Comparison of ENCODE assay signal across 8 mouse cellular contexts in the genomic region with DNA sequence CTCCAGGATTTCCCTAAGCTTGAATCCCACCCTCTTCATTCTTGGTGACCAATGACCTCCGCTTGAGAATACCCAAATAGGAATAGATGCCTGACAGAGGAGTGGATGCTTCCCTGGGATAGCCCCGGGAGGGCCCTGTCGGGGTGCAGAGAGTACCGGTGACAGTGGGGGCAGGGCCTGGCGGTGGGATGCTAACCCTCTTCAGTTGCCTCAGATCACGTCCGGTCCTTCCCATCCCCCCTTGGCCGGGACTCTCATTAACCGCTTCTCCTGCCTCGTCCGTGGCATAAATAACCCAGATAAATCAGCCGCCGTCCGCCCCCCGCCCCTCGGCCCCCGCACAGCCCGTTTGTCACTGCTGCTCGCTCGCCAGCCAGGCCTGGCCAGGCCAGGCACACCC. TPM values are rescaled to one million over a fixed set of nuclear protein-coding genes. Genes with fewer than 3 reads are reported as not detected.
DNase-seq lines count a peak whose midpoint lies in the region; ATAC-seq lines count a peak whose summit lies in the region.
"Had no signal": no experiment of that assay in that cellular context is flagged by ENCODE, and none has a peak within 500 bp of the region (broad histone marks: within the 10 kb centered on the region; RNA-seq: fewer than 3 reads in every experiment).

No protein-coding gene starts in this region.

- H3K27me3 ChIP-seq in embryonic facial prominence, embryonic 13.5 days: peaks cover 77% of the 10 kb centered on the region
- H3K27me3 ChIP-seq in limb, embryonic 11.5 days (ENCODE audit: control insufficient read depth, insufficient read depth, low read length): peaks cover 47% of the 10 kb centered on the region
- H3K27me3 ChIP-seq in neural tube, embryonic 14.5 days (ENCODE audit: control insufficient read depth, insufficient read depth, low read length): peaks cover 4% of the 10 kb centered on the region

- H3K4me3 ChIP-seq in embryonic facial prominence, embryonic 13.5 days: no peak overlapping the region
- no peak overlapping the region for H3K4me3 ChIP-seq in limb, embryonic 11.5 days (ENCODE audit: low read depth, low read length)
- no peak overlapping the region for H3K4me3 ChIP-seq in neural tube, embryonic 14.5 days (ENCODE audit: low read depth, low read length)

- peaks cover 84% of the 10 kb centered on the region for H3K4me1 ChIP-seq in embryonic facial prominence, embryonic 13.5 days
- peaks cover 75% of the 10 kb centered on the region for H3K4me1 ChIP-seq in limb, embryonic 11.5 days (ENCODE audit: control insufficient read depth, insufficient read depth, low read length)
- H3K4me1 ChIP-seq in neural tube, embryonic 14.5 days (ENCODE audit: control insufficient read depth, insufficient read depth, low read length): peaks cover 88% of the 10 kb centered on the region

- H3K9me3 ChIP-seq in embryonic facial prominence, embryonic 13.5 days: no peaks in the 10 kb centered on the region
- no peaks in the 10 kb centered on the region for H3K9me3 ChIP-seq in limb, embryonic 11.5 days (ENCODE audit: control insufficient read depth, low read length)
- H3K9me3 ChIP-seq in neural tube, embryonic 14.5 days (ENCODE audit: control insufficient read depth, low read length): no peaks in the 10 kb centered on the region

- H3K27ac ChIP-seq in embryonic facial prominence, embryonic 13.5 days: no peak overlapping the region
- no peak overlapping the region for H3K27ac ChIP-seq in limb, embryonic 11.5 days (replicated peaks; ENCODE audit: low read depth, low read length)
- peak overlapping the region; percentile 74 for H3K27ac ChIP-seq in neural tube, embryonic 14.5 days (ENCODE audit: low read depth, low read length)

- no peak overlapping the region for H3K9ac ChIP-seq in embryonic facial prominence, embryonic 13.5 days
- H3K9ac ChIP-seq in limb, embryonic 11.5 days (ENCODE audit: low read length): no peak overlapping the region
- no peak overlapping the region for H3K9ac ChIP-seq in neural tube, embryonic 14.5 days (replicated peaks; ENCODE audit: low read depth, low read length)

- H3K4me2 ChIP-seq in embryonic facial prominence, embryonic 13.5 days: peak overlapping the region; percentile 44; the same call in 1 of the 2 replicates
- peak overlapping the region; percentile 27; the same call in 1 of the 2 replicates for H3K4me2 ChIP-seq in limb, embryonic 11.5 days (ENCODE audit: low read depth, severe bottlenecking)
- peak overlapping the region; percentile 32; the same call in 1 of the 2 replicates for H3K4me2 ChIP-seq in neural tube, embryonic 14.5 days (ENCODE audit: low read depth, low read length)

- peaks cover 9% of the 10 kb centered on the region for H3K36me3 ChIP-seq in embryonic facial prominence, embryonic 13.5 days
- 0 out of 2 replicates have a peak, but pooled peaks cover 2% of the 10 kb centered on the region for H3K36me3 ChIP-seq in limb, embryonic 11.5 days (ENCODE audit: control insufficient read depth, insufficient read depth, low read length)
- H3K36me3 ChIP-seq in neural tube, embryonic 14.5 days (ENCODE audit: control insufficient read depth, insufficient read depth, low read length): no peaks in the 10 kb centered on the region

- intact Hi-C loops in gastrocnemius, postnatal 36 days (cut with DNase I): loop anchor here (1.0 kb wide), 1 partner anchor 20 kb away; no protein-coding TSS in a partner anchor

- no peak for ATAC-seq in embryonic facial prominence, embryonic 13.5 days (ENCODE audit: insufficient number of reproducible peaks, insufficient read depth, low FRiP score, low TSS enrichment, low read depth)
- no peak for ATAC-seq in limb, embryonic 11.5 days (ENCODE audit: insufficient number of reproducible peaks, low FRiP score, low TSS enrichment, low read depth)
- ATAC-seq in neural tube, embryonic 14.5 days (ENCODE audit: low read depth): no peak
- ATAC-seq in megakaryocyte-erythroid progenitor cell, adult 5-6 weeks (replicated peaks; ENCODE audit: low FRiP score, low TSS enrichment, poor library complexity, severe bottlenecking): no peak

- WGBS in embryonic facial prominence, embryonic 13.5 days: 9% methylated on average over 20 of the region's 20 CpGs
- WGBS in limb, embryonic 11.5 days: 1% methylated on average over 18 of the region's 20 CpGs
- 2% methylated on average over 20 of the region's 20 CpGs for WGBS in neural tube, embryonic 14.5 days

- DNase-seq in kidney, postnatal 10 days: peak; percentile 62
- no peak for DNase-seq in kidney, adult 9 months
- DNase-seq in limb, embryonic 11.5 days (ENCODE audit: low spot score): no peak
- no peak for DNase-seq in gastrocnemius, postnatal 36 days
- DNase-seq: thymus, postnatal 36 days had no signal

RNA-seq across cellular contexts. Expression of a gene that starts 3.6 kb away (rescaled TPM):
- 0.30 and 0.45 TPM in 2 replicates for polyA plus RNA-seq in embryonic facial prominence, embryonic 13.5 days (2015; fragmentation: Nextera tagmentation; extraction: Ambion mirVana)
- 0.07 and 0.13 TPM in 2 replicates for polyA plus RNA-seq in limb, embryonic 11.5 days (2014; fragmentation: Nextera tagmentation; extraction: Ambion mirVana)
- polyA plus RNA-seq in neural tube, embryonic 14.5 days (2014; fragmentation: Nextera tagmentation; extraction: Ambion mirVana): 4.7 and 6.9 TPM in 2 replicates
- not detected for total RNA-seq in gastrocnemius, postnatal 36 days (2021)
- total RNA-seq in megakaryocyte-erythroid progenitor cell, adult 5-6 weeks (2014; fragmentation: Nextera tagmentation): not detected in 2 replicates
- not detected in 2 replicates for total RNA-seq in megakaryocyte-erythroid progenitor cell, adult 5-6 weeks (2017)

RNA-seq across cellular contexts. Expression of a gene that starts 10.9 kb away (rescaled TPM):
- 74.2 and 83.0 TPM in 2 replicates for polyA plus RNA-seq in embryonic facial prominence, embryonic 13.5 days (2015; fragmentation: Nextera tagmentation; extraction: Ambion mirVana)
- 44.9 and 49.9 TPM in 2 replicates for polyA plus RNA-seq in limb, embryonic 11.5 days (2014; fragmentation: Nextera tagmentation; extraction: Ambion mirVana)
- 58.6 and 64.5 TPM in 2 replicates for polyA plus RNA-seq in neural tube, embryonic 14.5 days (2014; fragmentation: Nextera tagmentation; extraction: Ambion mirVana)
- 10 to 100 TPM; 35.4 to 35.5 TPM for total RNA-seq in gastrocnemius, postnatal 36 days (2021)
- 70.3 and 92.5 TPM in 2 replicates for total RNA-seq in megakaryocyte-erythroid progenitor cell, adult 5-6 weeks (2014; fragmentation: Nextera tagmentation)
- total RNA-seq in megakaryocyte-erythroid progenitor cell, adult 5-6 weeks (2017): 35.0 and 52.6 TPM in 2 replicates

RNA-seq across cellular contexts. Expression of a gene that starts 32.5 kb away (rescaled TPM):
- polyA plus RNA-seq in embryonic facial prominence, embryonic 13.5 days (2015; fragmentation: Nextera tagmentation; extraction: Ambion mirVana): 30.6 and 31.5 TPM in 2 replicates
- 14.2 and 16.1 TPM in 2 replicates for polyA plus RNA-seq in limb, embryonic 11.5 days (2014; fragmentation: Nextera tagmentation; extraction: Ambion mirVana)
- 44.7 and 45.4 TPM in 2 replicates for polyA plus RNA-seq in neural tube, embryonic 14.5 days (2014; fragmentation: Nextera tagmentation; extraction: Ambion mirVana)
- total RNA-seq in gastrocnemius, postnatal 36 days (2021): 1 to 10 TPM; 6.2 to 7.0 TPM
- total RNA-seq in megakaryocyte-erythroid progenitor cell, adult 5-6 weeks (2014; fragmentation: Nextera tagmentation): 3.1 and 4.0 TPM in 2 replicates
- total RNA-seq in megakaryocyte-erythroid progenitor cell, adult 5-6 weeks (2017): 0.15 and 1.2 TPM in 2 replicates

RNA-seq across cellular contexts. Expression of a gene that starts 32.7 kb away (rescaled TPM):
- polyA plus RNA-seq in embryonic facial prominence, embryonic 13.5 days (2015; fragmentation: Nextera tagmentation; extraction: Ambion mirVana): 1.1 and 1.5 TPM in 2 replicates
- polyA plus RNA-seq in limb, embryonic 11.5 days (2014; fragmentation: Nextera tagmentation; extraction: Ambion mirVana): 0.17 and 0.18 TPM in 2 replicates
- polyA plus RNA-seq in neural tube, embryonic 14.5 days (2014; fragmentation: Nextera tagmentation; extraction: Ambion mirVana): 34.0 and 38.3 TPM in 2 replicates
- under 1 TPM; 0.12 to 0.26 TPM for total RNA-seq in gastrocnemius, postnatal 36 days (2021)
- 0.49 TPM in 1 of 2 replicates, not detected in the other for total RNA-seq in megakaryocyte-erythroid progenitor cell, adult 5-6 weeks (2014; fragmentation: Nextera tagmentation)
- not detected in 2 replicates for total RNA-seq in megakaryocyte-erythroid progenitor cell, adult 5-6 weeks (2017)

RNA-seq across cellular contexts. Expression of a gene that starts 59.6 kb away (rescaled TPM):
- 62.3 and 67.1 TPM in 2 replicates for polyA plus RNA-seq in embryonic facial prominence, embryonic 13.5 days (2015; fragmentation: Nextera tagmentation; extraction: Ambion mirVana)
- 67.4 and 72.5 TPM in 2 replicates for polyA plus RNA-seq in limb, embryonic 11.5 days (2014; fragmentation: Nextera tagmentation; extraction: Ambion mirVana)
- polyA plus RNA-seq in neural tube, embryonic 14.5 days (2014; fragmentation: Nextera tagmentation; extraction: Ambion mirVana): 18.7 and 21.4 TPM in 2 replicates
- total RNA-seq in gastrocnemius, postnatal 36 days (2021): 10 to 100 TPM; 41.4 to 52.1 TPM
- total RNA-seq in megakaryocyte-erythroid progenitor cell, adult 5-6 weeks (2014; fragmentation: Nextera tagmentation): 0.40 and 0.68 TPM in 2 replicates
- 0.30 and 0.47 TPM in 2 replicates for total RNA-seq in megakaryocyte-erythroid progenitor cell, adult 5-6 weeks (2017)
